Mouse (Mus musculus): ENCODE measurements around the gene Fam209. TPM values are rescaled to one million over a fixed set of nuclear protein-coding genes. Genes with fewer than 3 reads are reported as not detected.

The Fam209 gene
- polyA plus RNA-seq, 1 experiment from 2014 or later: not detected

DNA sequence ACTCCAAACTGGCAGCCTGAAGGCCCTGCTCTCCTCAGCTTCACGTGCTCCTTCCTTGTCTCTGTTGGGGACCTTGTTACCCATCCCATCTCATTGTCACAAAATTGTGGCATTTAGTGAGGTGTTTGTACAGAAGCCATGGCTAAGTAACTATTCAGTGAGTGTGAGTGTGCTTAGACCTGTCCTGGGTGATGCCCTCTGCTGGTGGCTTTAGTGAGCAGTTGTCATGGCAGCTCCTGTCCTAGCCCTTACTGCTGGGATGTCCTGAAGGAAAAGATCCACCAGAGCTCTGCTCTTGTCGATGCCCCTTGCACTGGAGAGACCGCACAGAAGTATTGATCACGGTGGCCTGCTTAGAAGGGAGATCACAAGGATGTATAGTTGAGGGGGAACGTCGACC is 25.0 kb upstream of the Fam209 start:
- no peaks in the 10 kb centered on the region for H3K9me3 ChIP-seq (ENCODE audit: control insufficient read depth, low read length)
- DNase-seq (ENCODE audit: low spot score): peak; percentile 19
- 95% methylated on average over 6 of the region's 6 CpGs for WGBS
- no peaks in the 10 kb centered on the region for H3K27me3 ChIP-seq (ENCODE audit: control insufficient read depth, insufficient read depth, low read length)
- no peak overlapping the region for H3K4me3 ChIP-seq (ENCODE audit: low read depth, low read length)
- no peak for ATAC-seq (ENCODE audit: low FRiP score)
- no peak overlapping the region for H3K27ac ChIP-seq (ENCODE audit: low read depth, low read length)
- H3K4me1 ChIP-seq (replicated peaks; ENCODE audit: control insufficient read depth, insufficient read depth, low read length): no peaks in the 10 kb centered on the region
- no peak overlapping the region for H3K9ac ChIP-seq (ENCODE audit: low read depth, low read length)
- H3K36me3 ChIP-seq (ENCODE audit: control insufficient read depth, insufficient read depth, low read length): 0 out of 2 replicates have a peak, but pooled peaks cover 2% of the 10 kb centered on the region
- H3K4me2 ChIP-seq (replicated peaks; ENCODE audit: low read depth, low read length): no peak overlapping the region

DNA sequence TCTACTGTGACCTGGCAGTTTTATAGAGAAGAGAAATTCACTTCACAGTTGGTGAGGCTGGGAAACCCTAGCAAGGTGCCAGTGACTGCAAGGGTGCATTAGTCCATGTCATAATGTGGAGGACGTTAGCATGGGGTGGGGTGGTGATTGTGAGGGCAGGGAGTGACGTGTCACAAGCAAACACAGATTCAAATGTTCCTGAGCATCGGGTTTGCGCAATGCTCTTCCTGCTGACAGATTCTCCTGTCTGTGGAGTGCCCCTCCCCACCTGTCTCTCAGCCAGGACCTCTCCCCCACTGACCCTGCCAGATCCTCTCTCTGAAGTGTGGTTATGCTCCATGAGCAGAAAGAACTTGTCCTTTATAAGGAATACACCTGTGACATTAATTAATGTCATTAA is 24.0 kb upstream of the Fam209 start:
- ATAC-seq (ENCODE audit: low FRiP score) (no peak), DNase-seq (ENCODE audit: low spot score) (no peak)
- H3K9me3 ChIP-seq (ENCODE audit: control insufficient read depth, low read length): no peaks in the 10 kb centered on the region
- no peak overlapping the region for H3K27ac ChIP-seq (ENCODE audit: low read depth, low read length)
- H3K4me1 ChIP-seq (replicated peaks; ENCODE audit: control insufficient read depth, insufficient read depth, low read length): no peaks in the 10 kb centered on the region
- 87% methylated on average over 4 of the region's 4 CpGs for WGBS
- H3K4me2 ChIP-seq (replicated peaks; ENCODE audit: low read depth, low read length): no peak overlapping the region
- H3K27me3 ChIP-seq (ENCODE audit: control insufficient read depth, insufficient read depth, low read length): no peaks in the 10 kb centered on the region
- no peak overlapping the region for H3K4me3 ChIP-seq (ENCODE audit: low read depth, low read length)
- no peak overlapping the region for H3K9ac ChIP-seq (ENCODE audit: low read depth, low read length)
- H3K36me3 ChIP-seq (ENCODE audit: control insufficient read depth, insufficient read depth, low read length): 0 out of 2 replicates have a peak, but pooled peaks cover 2% of the 10 kb centered on the region

DNA sequence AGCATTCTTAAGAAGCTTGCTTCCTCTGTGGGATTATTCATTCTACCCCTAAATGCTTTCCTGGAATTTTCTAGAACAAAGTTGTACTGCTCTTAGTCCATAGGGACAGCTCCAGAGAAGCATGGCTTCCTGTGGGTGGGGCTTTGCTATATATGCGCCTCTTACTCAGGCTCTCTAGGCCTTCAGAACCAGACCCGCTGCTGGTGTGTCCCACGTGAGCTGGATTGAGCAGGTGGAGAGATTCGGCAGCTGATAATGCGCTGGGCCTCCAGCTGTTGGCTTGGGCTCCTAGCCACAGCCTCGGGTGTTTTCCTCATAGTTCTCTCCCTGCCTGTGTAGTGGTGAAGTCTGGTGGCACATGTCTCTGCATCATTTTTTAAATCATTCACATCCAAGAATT is 21.7 kb upstream of the Fam209 start:
- DNase-seq (ENCODE audit: low spot score): no peak
- 0 out of 2 replicates have a peak, but pooled peaks cover 2% of the 10 kb centered on the region for H3K36me3 ChIP-seq (ENCODE audit: control insufficient read depth, insufficient read depth, low read length)
- WGBS: 90% methylated on average over 6 of the region's 6 CpGs
- no peak overlapping the region for H3K4me3 ChIP-seq (ENCODE audit: low read depth, low read length)
- H3K4me1 ChIP-seq (replicated peaks; ENCODE audit: control insufficient read depth, insufficient read depth, low read length): no peaks in the 10 kb centered on the region
- H3K27ac ChIP-seq (ENCODE audit: low read depth, low read length): no peak overlapping the region
- H3K4me2 ChIP-seq (replicated peaks; ENCODE audit: low read depth, low read length): no peak overlapping the region
- H3K9me3 ChIP-seq (ENCODE audit: control insufficient read depth, low read length): no peaks in the 10 kb centered on the region
- H3K9ac ChIP-seq (ENCODE audit: low read depth, low read length): no peak overlapping the region
- no peaks in the 10 kb centered on the region for H3K27me3 ChIP-seq (ENCODE audit: control insufficient read depth, insufficient read depth, low read length)
- no peak for ATAC-seq (ENCODE audit: low FRiP score)

DNA sequence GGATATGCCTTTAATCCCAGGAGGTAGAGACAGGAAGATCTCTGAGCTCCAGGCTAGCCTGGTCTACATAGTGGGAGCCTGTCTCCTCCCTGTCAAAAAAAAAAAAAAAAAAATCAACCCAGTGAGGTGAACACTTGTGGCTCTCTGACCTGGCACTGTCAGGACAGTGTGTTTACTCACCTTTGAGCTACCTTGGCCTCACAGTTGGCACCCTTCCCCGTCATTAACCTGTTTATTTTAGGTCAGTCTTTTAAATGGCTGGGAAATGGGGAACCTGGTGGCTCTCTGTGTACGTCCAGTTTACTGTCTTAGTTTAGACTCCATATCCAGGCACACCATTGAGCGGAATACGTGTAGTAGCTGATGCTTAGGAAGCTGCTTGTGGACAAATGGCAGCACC is 20.3 kb upstream of the Fam209 start:
- DNase-seq (ENCODE audit: low spot score) (no peak), ATAC-seq (ENCODE audit: low FRiP score) (no peak)
- no peaks in the 10 kb centered on the region for H3K9me3 ChIP-seq (ENCODE audit: control insufficient read depth, low read length)
- no peak overlapping the region for H3K4me2 ChIP-seq (replicated peaks; ENCODE audit: low read depth, low read length)
- H3K9ac ChIP-seq (ENCODE audit: low read depth, low read length): no peak overlapping the region
- no peak overlapping the region for H3K27ac ChIP-seq (ENCODE audit: low read depth, low read length)
- no peak overlapping the region for H3K4me3 ChIP-seq (ENCODE audit: low read depth, low read length)
- H3K4me1 ChIP-seq (replicated peaks; ENCODE audit: control insufficient read depth, insufficient read depth, low read length): no peaks in the 10 kb centered on the region
- no peaks in the 10 kb centered on the region for H3K27me3 ChIP-seq (ENCODE audit: control insufficient read depth, insufficient read depth, low read length)
- H3K36me3 ChIP-seq (ENCODE audit: control insufficient read depth, insufficient read depth, low read length): 0 out of 2 replicates have a peak, but pooled peaks cover 2% of the 10 kb centered on the region
- 94% methylated on average over 4 of the region's 4 CpGs for WGBS

DNA sequence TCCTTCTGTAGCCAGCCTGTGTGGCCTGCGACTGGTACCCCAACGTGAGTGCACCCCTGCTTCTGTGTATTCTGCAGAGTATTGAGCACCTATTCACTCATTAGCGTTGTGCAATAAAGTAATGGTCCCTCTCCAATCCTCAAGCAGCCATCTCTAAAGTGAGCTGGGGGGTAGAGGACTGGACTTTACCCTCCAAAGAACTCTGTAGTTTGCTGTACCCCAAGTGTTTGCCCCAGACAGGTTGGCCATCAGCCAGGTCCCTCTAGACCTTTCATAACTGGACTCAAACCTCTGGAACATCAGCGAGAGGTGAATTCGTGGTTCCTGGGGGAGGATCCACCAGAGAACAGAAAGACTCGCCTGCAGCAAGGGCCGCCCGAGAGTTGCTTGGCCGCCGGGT is 19.9 kb upstream of the Fam209 start:
- no peak overlapping the region for H3K9ac ChIP-seq (ENCODE audit: low read depth, low read length)
- H3K27ac ChIP-seq (ENCODE audit: low read depth, low read length): no peak overlapping the region
- no peak for DNase-seq (ENCODE audit: low spot score)
- H3K36me3 ChIP-seq (ENCODE audit: control insufficient read depth, insufficient read depth, low read length): 0 out of 2 replicates have a peak, but pooled peaks cover 1% of the 10 kb centered on the region
- no peak for ATAC-seq (ENCODE audit: low FRiP score)
- no peak overlapping the region for H3K4me2 ChIP-seq (replicated peaks; ENCODE audit: low read depth, low read length)
- no peaks in the 10 kb centered on the region for H3K27me3 ChIP-seq (ENCODE audit: control insufficient read depth, insufficient read depth, low read length)
- WGBS: 94% methylated on average over 10 of the region's 10 CpGs
- H3K4me1 ChIP-seq (replicated peaks; ENCODE audit: control insufficient read depth, insufficient read depth, low read length): no peaks in the 10 kb centered on the region
- no peak overlapping the region for H3K4me3 ChIP-seq (ENCODE audit: low read depth, low read length)
- no peaks in the 10 kb centered on the region for H3K9me3 ChIP-seq (ENCODE audit: control insufficient read depth, low read length)

DNA sequence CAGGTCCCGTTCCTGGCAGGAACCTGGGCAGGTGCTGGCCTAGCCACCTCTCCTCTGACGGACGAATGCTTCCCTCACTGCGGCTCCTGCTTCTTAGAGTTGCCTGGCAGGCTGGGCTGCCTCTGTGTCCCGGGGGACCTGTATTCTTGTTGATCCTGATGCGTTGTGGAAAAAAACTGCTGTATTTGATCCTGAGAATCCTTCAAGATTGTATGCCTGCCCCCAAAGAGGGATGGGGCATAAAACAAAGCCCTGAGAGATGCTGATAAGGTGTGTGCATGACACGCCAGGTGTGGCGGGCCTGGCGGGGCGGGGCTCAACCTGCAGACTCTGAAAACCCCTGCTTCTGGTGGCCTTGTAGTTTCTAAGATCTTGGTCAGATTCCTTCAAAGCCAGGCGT is 13.8 kb upstream of the Fam209 start, which contains the start of gene Gcnt7:
Gene Gcnt7, minus strand, starts transcription at position 101 of the 400 bp plus-strand sequence.
- Histone ChIP-seq H3K4me2 (replicated peaks; ENCODE audit: low read depth, low read length) (no peak within 1 kb of the TSS), H3K4me1 (replicated peaks; ENCODE audit: control insufficient read depth, insufficient read depth, low read length) (no peaks in the 10 kb centered on the region), H3K27ac (ENCODE audit: low read depth, low read length) (no peak within 1 kb of the TSS), H3K9ac (ENCODE audit: low read depth, low read length) (no peak within 1 kb of the TSS), H3K9me3 (ENCODE audit: control insufficient read depth, low read length) (no peaks in the 10 kb centered on the region), H3K36me3 (ENCODE audit: control insufficient read depth, insufficient read depth, low read length) (no peaks in the 10 kb centered on the region), H3K4me3 (ENCODE audit: low read depth, low read length) (no peak within 1 kb of the TSS), H3K27me3 (ENCODE audit: control insufficient read depth, insufficient read depth, low read length) (no peaks in the 10 kb centered on the region)
- ATAC-seq (ENCODE audit: low FRiP score) (no peak), DNase-seq (ENCODE audit: low spot score) (no peak)
- 89% methylated on average over 11 of the region's 11 CpGs for WGBS

DNA sequence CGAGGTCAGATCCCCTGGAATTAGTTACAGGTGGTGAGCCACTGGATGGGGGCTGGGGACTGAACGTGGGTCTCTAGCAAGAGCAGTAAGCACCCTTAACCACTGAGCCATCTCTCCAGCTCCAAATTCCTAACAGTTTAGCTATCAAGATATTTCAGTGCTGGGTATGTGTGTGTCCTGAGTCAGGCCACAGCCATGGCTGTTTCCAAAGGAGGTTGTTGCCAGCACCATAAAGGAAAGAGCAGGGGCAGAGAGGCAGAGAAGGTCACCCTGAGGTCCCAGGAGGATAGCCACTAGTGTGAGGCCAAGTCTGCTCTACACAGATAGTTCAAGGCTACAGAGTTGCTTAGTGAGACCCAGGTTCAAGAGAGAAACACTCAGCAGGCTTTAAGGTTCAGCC is 11.7 kb upstream of the Fam209 start:
- Histone ChIP-seq H3K4me2 (replicated peaks; ENCODE audit: low read depth, low read length) (no peak overlapping the region), H3K27me3 (ENCODE audit: control insufficient read depth, insufficient read depth, low read length) (no peaks in the 10 kb centered on the region), H3K4me3 (ENCODE audit: low read depth, low read length) (no peak overlapping the region), H3K9me3 (ENCODE audit: control insufficient read depth, low read length) (no peaks in the 10 kb centered on the region), H3K27ac (ENCODE audit: low read depth, low read length) (no peak overlapping the region), H3K9ac (ENCODE audit: low read depth, low read length) (no peak overlapping the region), H3K4me1 (replicated peaks; ENCODE audit: control insufficient read depth, insufficient read depth, low read length) (no peaks in the 10 kb centered on the region), H3K36me3 (ENCODE audit: control insufficient read depth, insufficient read depth, low read length) (no peaks in the 10 kb centered on the region)
- DNase-seq (ENCODE audit: low spot score) (no peak), ATAC-seq (ENCODE audit: low FRiP score) (no peak)
- 74% methylated on average over 2 of the region's 2 CpGs for WGBS

DNA sequence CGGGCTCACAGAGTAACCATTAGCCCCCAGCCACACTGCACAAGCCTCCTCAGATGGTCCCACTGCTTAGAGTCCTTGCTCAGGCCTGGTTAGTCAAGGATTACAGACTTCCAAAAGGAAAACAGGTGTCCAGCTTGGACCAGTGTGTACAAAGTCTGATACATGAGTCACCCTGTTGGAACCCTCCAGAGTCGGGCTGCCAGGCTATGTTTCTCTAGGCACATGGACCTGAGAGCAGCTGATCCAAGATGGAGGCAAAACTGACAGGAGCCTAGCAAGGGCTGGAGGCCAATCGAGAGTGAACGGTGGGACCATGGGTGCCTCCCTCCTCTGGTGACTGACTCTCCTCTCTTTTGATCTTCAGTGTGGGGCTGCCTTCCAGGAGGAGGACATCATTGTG is 9.5 kb upstream of the Fam209 start:
- DNase-seq (ENCODE audit: low spot score) (no peak), ATAC-seq (ENCODE audit: low FRiP score) (no peak)
- Histone ChIP-seq H3K9ac (ENCODE audit: low read depth, low read length) (no peak overlapping the region), H3K27me3 (ENCODE audit: control insufficient read depth, insufficient read depth, low read length) (no peaks in the 10 kb centered on the region), H3K4me1 (replicated peaks; ENCODE audit: control insufficient read depth, insufficient read depth, low read length) (no peaks in the 10 kb centered on the region), H3K36me3 (ENCODE audit: control insufficient read depth, insufficient read depth, low read length) (no peaks in the 10 kb centered on the region), H3K27ac (ENCODE audit: low read depth, low read length) (no peak overlapping the region), H3K9me3 (ENCODE audit: control insufficient read depth, low read length) (no peaks in the 10 kb centered on the region), H3K4me2 (replicated peaks; ENCODE audit: low read depth, low read length) (no peak overlapping the region), H3K4me3 (ENCODE audit: low read depth, low read length) (no peak overlapping the region)
- WGBS: 89% methylated on average over 4 of the region's 4 CpGs

DNA sequence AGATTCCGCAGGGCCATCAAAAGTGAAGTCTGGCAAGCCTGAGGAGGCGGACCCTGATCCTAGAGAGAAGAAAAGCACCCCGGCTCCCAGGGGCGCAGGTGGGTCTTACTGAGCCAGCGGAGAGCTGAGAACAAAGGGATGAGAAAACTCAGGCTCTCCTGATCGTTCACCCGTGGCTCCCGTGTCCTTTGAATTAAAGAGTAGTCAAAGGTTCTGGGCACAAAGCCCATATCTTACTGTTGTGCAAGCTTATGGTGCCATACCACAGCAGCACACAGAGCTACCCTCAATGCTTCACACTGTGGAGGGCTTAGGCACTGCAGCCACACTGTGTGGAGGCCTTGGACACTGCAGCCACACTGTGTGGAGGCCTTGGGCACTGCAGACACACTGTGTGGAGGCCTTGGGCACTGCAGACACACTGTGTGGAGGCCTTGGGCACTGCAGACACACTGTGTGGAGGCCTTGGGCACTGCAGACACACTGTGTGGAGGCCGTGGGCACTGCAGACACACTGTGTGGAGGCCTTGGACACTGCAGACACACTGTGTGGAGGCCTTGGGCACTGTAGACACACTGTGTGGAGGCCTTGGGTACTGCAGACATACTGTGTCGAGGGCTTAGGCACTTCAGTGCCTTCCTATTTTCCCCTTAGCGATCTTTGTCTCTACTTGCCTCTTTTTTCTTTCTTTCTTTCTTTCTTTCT is 5.7 kb upstream of the Fam209 start:
- no peak for ATAC-seq (ENCODE audit: low FRiP score)
- Histone ChIP-seq H3K9me3 (ENCODE audit: control insufficient read depth, low read length) (no peaks in the 10 kb centered on the region), H3K4me2 (replicated peaks; ENCODE audit: low read depth, low read length) (no peak overlapping the region), H3K4me1 (replicated peaks; ENCODE audit: control insufficient read depth, insufficient read depth, low read length) (no peaks in the 10 kb centered on the region), H3K36me3 (ENCODE audit: control insufficient read depth, insufficient read depth, low read length) (no peaks in the 10 kb centered on the region; the same call in 1 of the 2 replicates), H3K27me3 (ENCODE audit: control insufficient read depth, insufficient read depth, low read length) (no peaks in the 10 kb centered on the region), H3K4me3 (ENCODE audit: low read depth, low read length) (no peak overlapping the region), H3K9ac (ENCODE audit: low read depth, low read length) (no peak overlapping the region), H3K27ac (ENCODE audit: low read depth, low read length) (no peak overlapping the region)
- no peak for DNase-seq (ENCODE audit: low spot score)
- WGBS: 84% methylated on average over 11 of the region's 11 CpGs
